Mouse (Mus musculus) liver, adult 2 months (tissue): ENCODE measurements around the gene Lef1. TPM values are rescaled to one million over a fixed set of nuclear protein-coding genes. Genes with fewer than 3 reads are reported as not detected.

Experiments
- DNase-seq: peaks from one replicate; pipeline ENCODE4 v3.0.0-alpha.2; 2011; ENCODE audit warnings: low read depth, low spot score; ENCODE audit errors: extremely low read depth
- H3K27ac ChIP-seq: fragments of 200-500 bp; replicated peaks from 2 replicates; pipeline ENCODE4 v1.5.1; 2012; ENCODE audit warnings: low read depth, mild to moderate bottlenecking, control low read depth, inconsistent platforms, low read length; ENCODE audit not compliant: insufficient read depth
- H3K27me3 ChIP-seq: fragments of 200-500 bp; 2 replicates; pipeline ENCODE4 v1.6.1; 2012; ENCODE audit warnings: mild to moderate bottlenecking, moderate library complexity, low read length, inconsistent platforms; ENCODE audit not compliant: control insufficient read depth, insufficient read depth
- H3K36me3 ChIP-seq: fragments of 200-500 bp; 2 replicates; pipeline ENCODE4 v1.6.1; 2012; ENCODE audit warnings: low read length, inconsistent platforms; ENCODE audit not compliant: control insufficient read depth, insufficient read depth
- H3K4me1 ChIP-seq: fragments of 200-500 bp; 2 replicates; pipeline ENCODE4 v1.6.1; 2011; ENCODE audit warnings: low read length; ENCODE audit not compliant: control insufficient read depth, insufficient read depth
- H3K4me3 ChIP-seq: fragments of 200-500 bp; 2 replicates; pipeline ENCODE4 v1.5.1; 2011; ENCODE audit warnings: low read depth, mild to moderate bottlenecking, control low read depth, low read length, moderate library complexity; ENCODE audit not compliant: insufficient read depth
- H3K79me2 ChIP-seq: fragments of 200-500 bp; 2 replicates; pipeline ENCODE4 v1.6.1; 2012; ENCODE audit warnings: inconsistent platforms, mild to moderate bottlenecking, low read length, moderate library complexity; ENCODE audit not compliant: control insufficient read depth, insufficient read depth
- H3K9ac ChIP-seq: fragments of 200-500 bp; 2 replicates; pipeline ENCODE4 v1.6.1; 2012; ENCODE audit warnings: low read depth, mild to moderate bottlenecking, control low read depth, inconsistent platforms, low read length
- CTCF ChIP-seq: fragments of 200-500 bp; IDR thresholded peaks from 2 replicates; pipeline ENCODE4 v1.5.1; 2011; ENCODE audit warnings: low read depth, low read length, control low read depth
- POLR2A ChIP-seq: fragments of 200-500 bp; IDR thresholded peaks from 2 replicates; pipeline ENCODE4 v1.6.1; 2011; ENCODE audit warnings: low read length, control low read depth; ENCODE audit not compliant: insufficient read depth; ENCODE audit errors: extremely low read depth
- WGBS: fragments of 180-500 bp; shearing (Covaris S2); methylation state at CpG from one replicate; pipeline ENCODE4 v1.1.7; 2018; 5-methylcytosine and 5-hydroxymethylcytosine counted together
- polyA plus RNA-seq: library from polyadenylated mRNA; depleted of rRNA; stranded (reverse); fragments of >200 nt; gene quantifications from 2 replicates; pipeline ENCODE4 v1.2.3, GENCODE M21; 2012
- total RNA-seq: library from RNA; depleted of rRNA; stranded (reverse); fragments of >200 nt; gene quantifications from 2 replicates; pipeline ENCODE4 v1.2.3, GENCODE M21; 2014

The Lef1 gene
- total and polyA plus RNA-seq, 2 experiments: 0.37 to 0.45 TPM

DNA sequence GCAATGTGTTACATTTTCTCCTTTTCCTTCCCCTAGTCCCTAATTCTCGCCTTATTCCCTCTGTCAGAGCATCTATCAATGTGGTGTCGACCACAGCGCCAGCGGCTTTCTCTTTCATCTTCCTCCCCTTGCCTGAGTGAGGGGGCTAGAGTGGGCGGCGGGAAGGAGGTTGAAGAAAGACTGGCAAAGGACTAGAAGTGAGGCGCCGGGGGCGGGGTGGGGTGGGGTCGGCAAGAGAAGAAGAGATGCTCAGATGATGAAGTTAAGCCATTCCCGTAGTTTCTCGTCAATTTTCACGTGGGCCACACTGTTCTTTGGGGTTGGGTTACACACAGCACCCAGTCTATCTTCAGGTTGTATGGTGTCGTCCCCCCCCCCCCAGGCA is 593 bp upstream of the Lef1 start:
- H3K4me3 ChIP-seq: no peak overlapping the region
- TF ChIP-seq POLR2A (no peak), CTCF (no peak)
- H3K27me3 ChIP-seq: peaks cover 38% of the 10 kb centered on the region

DNA sequence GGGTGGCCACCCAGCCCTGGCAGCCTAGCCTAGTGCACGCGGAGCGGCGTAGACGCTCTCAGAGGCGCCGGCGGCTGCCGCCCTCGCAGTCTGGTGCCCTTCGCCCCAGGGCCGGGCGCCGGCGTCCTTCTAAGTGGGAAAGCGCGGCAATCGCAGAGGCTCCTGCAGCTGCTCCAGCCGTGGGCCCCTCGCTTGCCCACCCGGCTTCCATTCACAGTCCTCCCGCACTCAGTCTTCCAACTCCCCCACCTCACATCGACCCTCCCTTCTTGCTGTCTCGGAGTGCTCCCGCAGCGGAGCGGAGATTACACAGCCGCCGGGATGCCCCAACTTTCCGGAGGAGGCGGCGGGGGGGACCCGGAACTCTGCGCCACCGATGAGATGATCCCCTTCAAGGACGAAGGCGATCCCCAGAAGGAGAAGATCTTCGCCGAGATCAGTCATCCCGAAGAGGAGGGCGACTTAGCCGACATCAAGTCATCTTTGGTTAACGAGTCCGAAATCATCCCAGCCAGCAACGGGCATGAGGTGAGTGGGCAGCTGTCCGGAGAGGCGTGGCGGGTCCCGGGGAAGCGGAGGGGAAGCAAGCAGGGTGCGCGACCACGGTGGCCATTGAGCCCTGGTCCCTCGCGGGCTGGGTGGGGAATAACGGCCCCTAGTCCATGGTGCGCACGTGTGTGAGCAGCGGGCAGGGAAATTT is 1.0 kb downstream of the Lef1 start:
- WGBS: 1% methylated on average over 59 of the region's 59 CpGs
- TF ChIP-seq POLR2A (no peak), CTCF (no peak)
- no peaks in the 10 kb centered on the region for H3K79me2 ChIP-seq
- no peak overlapping the region for H3K9ac ChIP-seq
- H3K4me1 ChIP-seq: peaks cover 5% of the 10 kb centered on the region
- peaks cover 41% of the 10 kb centered on the region for H3K27me3 ChIP-seq
- no peak overlapping the region for H3K27ac ChIP-seq
- peak overlapping the region; percentile 43; the same call in 1 of the 2 replicates for H3K4me3 ChIP-seq
- DNase-seq: no peak
- H3K36me3 ChIP-seq: no peaks in the 10 kb centered on the region

More for the DNA sequence above, 593 bp upstream of the Lef1 start:
- Histone ChIP-seq H3K36me3 (no peaks in the 10 kb centered on the region), H3K4me1 (peaks cover 8% of the 10 kb centered on the region), H3K79me2 (no peaks in the 10 kb centered on the region), H3K9ac (no peak overlapping the region), H3K27ac (no peak overlapping the region)
- WGBS: 3% methylated on average over 13 of the region's 14 CpGs
- DNase-seq: no peak

DNA sequence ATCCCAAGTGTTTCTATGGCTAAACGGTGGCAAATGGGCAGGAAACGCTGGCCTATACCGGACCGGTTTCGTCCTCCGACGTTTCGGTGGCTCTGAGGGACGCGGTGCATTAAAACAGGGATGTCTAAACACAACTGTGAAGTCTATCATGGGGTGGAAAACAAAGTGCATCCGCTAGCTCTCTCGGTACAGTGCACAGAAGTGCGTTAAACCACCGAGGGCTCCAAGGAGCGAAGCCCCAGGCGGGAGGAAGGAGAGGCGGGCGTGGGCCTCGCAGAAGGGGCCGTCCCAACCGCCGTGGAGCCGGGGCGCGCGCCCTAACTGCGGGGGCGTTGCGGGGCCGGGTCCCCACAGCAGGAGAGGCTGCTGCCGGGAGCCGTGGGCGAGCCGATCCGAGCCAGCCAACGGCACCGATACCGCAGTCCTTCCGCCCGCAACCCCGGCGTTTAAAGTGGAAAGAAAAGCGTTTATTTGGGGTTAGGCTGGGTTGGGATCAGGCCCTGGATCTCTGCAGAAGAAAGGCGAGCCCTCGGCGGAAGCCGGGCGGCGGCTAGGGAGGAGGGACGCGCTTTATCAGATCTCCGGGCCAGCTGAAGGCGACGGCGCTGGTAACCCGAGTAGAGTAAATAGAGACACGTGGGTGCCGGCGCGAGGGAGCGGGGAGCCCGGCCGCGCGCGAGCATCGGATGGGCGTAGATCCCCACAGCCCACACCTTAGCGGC is 1.7 kb downstream of the Lef1 start:
- Histone ChIP-seq H3K27me3 (peaks cover 36% of the 10 kb centered on the region), H3K27ac (no peak overlapping the region), H3K4me1 (peaks cover 5% of the 10 kb centered on the region; the same call in 1 of the 2 replicates), H3K79me2 (no peaks in the 10 kb centered on the region), H3K4me3 (peak overlapping the region; percentile 43), H3K9ac (no peak overlapping the region), H3K36me3 (no peaks in the 10 kb centered on the region)
- TF ChIP-seq CTCF (no peak), POLR2A (no peak)
- no peak for DNase-seq
- WGBS: under 1% methylated on average over 69 of the region's 69 CpGs

DNA sequence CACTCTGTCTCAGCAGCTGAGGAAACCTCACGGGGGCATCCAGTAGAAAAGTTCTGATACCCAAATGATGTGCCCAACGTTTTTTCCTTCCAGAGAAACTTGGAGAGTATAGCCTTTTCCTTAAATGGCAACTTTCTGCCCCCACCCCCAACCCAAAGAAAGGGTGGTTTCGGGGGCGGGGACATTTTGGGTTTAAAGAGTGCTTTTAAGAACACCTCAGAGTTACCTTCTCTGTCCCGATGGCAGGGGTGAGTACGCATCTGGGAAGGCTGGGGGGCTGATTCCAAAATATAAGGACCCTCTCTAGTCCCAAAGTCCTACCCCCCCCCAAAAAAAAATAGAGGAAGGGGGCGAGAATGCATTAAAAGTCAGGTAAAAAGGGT is 2.3 kb downstream of the Lef1 start:
- H3K4me3 ChIP-seq: no peak overlapping the region; the same call in 1 of the 2 replicates
- H3K4me1 ChIP-seq: peaks cover 5% of the 10 kb centered on the region; the same call in 1 of the 2 replicates
- no peak overlapping the region for H3K27ac ChIP-seq
- no peak for TF ChIP-seq POLR2A
- TF ChIP-seq CTCF: no peak
- 3% methylated on average over 7 of the region's 7 CpGs for WGBS
- no peaks in the 10 kb centered on the region for H3K36me3 ChIP-seq
- no peak overlapping the region for H3K9ac ChIP-seq
- no peak for DNase-seq
- H3K27me3 ChIP-seq: peaks cover 31% of the 10 kb centered on the region
- no peaks in the 10 kb centered on the region for H3K79me2 ChIP-seq

DNA sequence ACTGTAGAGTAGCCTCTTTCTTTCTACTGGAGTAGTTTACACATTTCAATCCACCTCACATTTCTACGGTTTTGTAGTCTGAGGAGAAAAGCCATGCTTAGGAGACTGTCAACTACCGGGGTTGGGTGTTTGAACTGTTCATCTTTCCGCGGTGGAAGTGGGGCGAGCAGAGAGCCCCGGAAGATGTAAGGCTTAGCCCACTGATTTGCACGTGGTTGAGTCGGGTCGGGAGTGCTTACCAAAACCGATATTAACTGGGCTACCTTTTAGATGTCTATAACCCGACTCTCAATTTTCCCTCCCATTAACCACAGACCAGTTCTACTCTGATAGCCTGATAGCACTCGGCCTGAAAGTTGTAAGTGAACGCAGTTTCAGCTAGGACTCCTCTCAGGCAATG is 2.8 kb downstream of the Lef1 start:
- TF ChIP-seq POLR2A (no peak), CTCF (no peak)
- Histone ChIP-seq H3K36me3 (no peaks in the 10 kb centered on the region), H3K9ac (no peak overlapping the region), H3K27ac (no peak overlapping the region), H3K4me1 (peaks cover 5% of the 10 kb centered on the region; the same call in 1 of the 2 replicates), H3K79me2 (no peaks in the 10 kb centered on the region), H3K27me3 (peaks cover 27% of the 10 kb centered on the region), H3K4me3 (no peak overlapping the region)
- WGBS: 12% methylated on average over 13 of the region's 13 CpGs
- no peak for DNase-seq

DNA sequence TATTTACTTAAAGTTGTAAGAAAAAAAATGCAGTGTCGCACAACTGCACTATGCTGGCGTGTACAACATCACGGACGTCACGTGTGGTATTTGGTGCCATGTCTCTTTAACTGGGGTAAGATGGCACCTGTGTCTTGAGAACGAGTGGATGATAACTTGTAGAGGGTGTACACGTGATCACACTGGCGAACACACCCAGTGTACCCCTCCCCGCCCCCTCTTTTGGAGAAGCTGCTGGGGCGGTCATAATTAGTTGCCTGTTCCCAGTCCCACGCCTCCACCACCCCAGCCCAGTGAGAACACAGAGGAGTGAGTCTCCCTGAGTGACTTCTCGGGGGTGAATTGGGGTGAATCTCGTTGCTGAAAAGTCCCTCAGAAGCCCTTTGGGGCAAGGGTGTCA is 5.8 kb downstream of the Lef1 start:
- no peak overlapping the region for H3K27ac ChIP-seq
- peaks cover 19% of the 10 kb centered on the region for H3K27me3 ChIP-seq
- no peak for DNase-seq
- H3K79me2 ChIP-seq: no peaks in the 10 kb centered on the region
- WGBS: 87% methylated on average over 13 of the region's 13 CpGs
- no peak for TF ChIP-seq CTCF
- no peak for TF ChIP-seq POLR2A
- peaks cover 5% of the 10 kb centered on the region; the same call in 1 of the 2 replicates for H3K4me1 ChIP-seq
- no peak overlapping the region for H3K9ac ChIP-seq
- H3K36me3 ChIP-seq: no peaks in the 10 kb centered on the region
- no peak overlapping the region for H3K4me3 ChIP-seq
